Mouse (Mus musculus) embryonic facial prominence, embryonic 11.5 days (tissue): ENCODE measurements around the gene Gba. TPM values are rescaled to one million over a fixed set of nuclear protein-coding genes. Genes with fewer than 3 reads are reported as not detected.
"Not testable (repeated sequence)": the region's sequence is repeated elsewhere in the genome, so short reads cannot be mapped to it uniquely, and the experiment has no call there.

Source experiments
- ATAC-seq: fragments of 200-750 bp; cut with Nextera tagmentation; replicated peaks from 2 replicates; pipeline ENCODE4 v1.8.0; 2017; ENCODE audit warnings: low read depth; ENCODE audit not compliant: insufficient number of reproducible peaks, low FRiP score, low TSS enrichment
- DNase-seq: peaks from one replicate; pipeline ENCODE4 v3.0.0-alpha.2; 2015; ENCODE audit warnings: low spot score
- H3K27ac ChIP-seq: fragments of 300-500 bp; sonication (generic); replicated peaks from 2 replicates; pipeline ENCODE4 v1.5.1; 2014; ENCODE audit warnings: mild to moderate bottlenecking, low read depth, low read length, control low read depth
- H3K27me3 ChIP-seq: fragments of 300-500 bp; sonication (generic); 2 replicates; pipeline ENCODE4 v1.6.1; 2014; ENCODE audit warnings: mild to moderate bottlenecking, low read length, moderate library complexity, mixed read lengths; ENCODE audit not compliant: control insufficient read depth, insufficient read depth
- H3K36me3 ChIP-seq: fragments of 300-500 bp; sonication (generic); replicated peaks from 2 replicates; pipeline ENCODE4 v1.6.1; 2014; ENCODE audit warnings: low read depth, mild to moderate bottlenecking, low read length, moderate library complexity, mixed read lengths; ENCODE audit not compliant: control insufficient read depth, insufficient read depth
- H3K4me1 ChIP-seq: fragments of 300-500 bp; sonication (generic); 2 replicates; pipeline ENCODE4 v1.6.1; 2014; ENCODE audit warnings: low read length, mixed read lengths; ENCODE audit not compliant: control insufficient read depth, insufficient read depth
- H3K4me2 ChIP-seq: fragments of 300-500 bp; sonication (generic); 2 replicates; pipeline ENCODE4 v1.6.1; 2014; ENCODE audit warnings: low read depth, mild to moderate bottlenecking, control low read depth, low read length, moderate library complexity
- H3K4me3 ChIP-seq: fragments of 300-500 bp; sonication (generic); 2 replicates; pipeline ENCODE4 v1.5.1; 2014; ENCODE audit warnings: low read depth, low read length, control low read depth
- H3K9ac ChIP-seq: fragments of 300-500 bp; sonication (generic); replicated peaks from 2 replicates; pipeline ENCODE4 v1.6.1; 2014; ENCODE audit warnings: mild to moderate bottlenecking, control low read depth, low read length
- H3K9me3 ChIP-seq: fragments of 300-500 bp; sonication (generic); replicated peaks from 2 replicates; pipeline ENCODE4 v1.6.1; 2016; ENCODE audit warnings: mild to moderate bottlenecking, low read length, inconsistent platforms, mixed read lengths; ENCODE audit not compliant: control insufficient read depth
- WGBS: fragments of 180-500 bp; shearing (Covaris S2); extraction: QIAGEN DNeasy Blood & Tissue Kit; methylation state at CpG from one replicate; pipeline ENCODE4 v1.1.7; 2014; 5-methylcytosine and 5-hydroxymethylcytosine counted together
- polyA plus RNA-seq: library from polyadenylated mRNA; unstranded; fragments of >200 nt; fragmentation: Nextera tagmentation; extraction: Ambion mirVana; gene quantifications from 2 replicates; pipeline ENCODE4 v1.2.1, GENCODE M21; 2014

Gba gene
- polyA plus RNA-seq, 1 experiment from 2014 or later, result 34.6 TPM

- H3K9me3 ChIP-seq, result no peaks in the 10 kb centered on the region
- H3K27me3 ChIP-seq, result no peaks in the 10 kb centered on the region
- H3K9ac ChIP-seq, result no peak overlapping the region
- DNase-seq, result no peak
- H3K4me3 ChIP-seq, result no peak overlapping the region
- WGBS, result 81% methylated on average over 7 of the region's 7 CpGs
- H3K4me1 ChIP-seq, result peaks cover 3% of the 10 kb centered on the region; the same call in 1 of the 2 replicates
- peaks cover 6% of the 10 kb centered on the region for H3K36me3 ChIP-seq
- H3K27ac ChIP-seq, result no peak overlapping the region
- H3K4me2 ChIP-seq, result no peak overlapping the region
- ATAC-seq, result no peak
Observed at GRCm38 (mm10) chr3:89210731-89211130, 8.0 kb downstream of the Gba start.

- Histone ChIP-seq H3K9ac (peak overlapping the region; percentile 71), H3K4me3 (peak overlapping the region; percentile 70), H3K36me3 (no peaks in the 10 kb centered on the region), H3K27me3 (no peaks in the 10 kb centered on the region), H3K27ac (peak overlapping the region; percentile 85), H3K9me3 (no peaks in the 10 kb centered on the region), H3K4me1 (peaks cover 3% of the 10 kb centered on the region), H3K4me2 (peak overlapping the region; percentile 58)
- DNase-seq, result peak; percentile 98
- under 1% methylated on average over 67 of the region's 69 CpGs for WGBS
- peak; percentile 85 for ATAC-seq
Observed at GRCm38 (mm10) chr3:89213803-89214530, 11.2 kb downstream of the Gba start.

GRCm38 (mm10) chr3:89214681-89215411 lies 12.1 kb downstream of the Gba start, which contains the start of gene Thbs3:
Gene Thbs3 (plus strand): TSS chr3:89215180.
- Histone ChIP-seq H3K9me3 (no peaks in the 10 kb centered on the region), H3K27ac (peak within 1 kb of the TSS; percentile 85), H3K27me3 (no peaks in the 10 kb centered on the region), H3K36me3 (no peaks in the 10 kb centered on the region; the same call in 1 of the 2 replicates), H3K4me3 (peak within 1 kb of the TSS; percentile 70), H3K4me1 (peaks cover 3% of the 10 kb centered on the region), H3K9ac (peak within 1 kb of the TSS; percentile 71), H3K4me2 (peak within 1 kb of the TSS; percentile 58)
- under 1% methylated on average over 14 of the region's 19 CpGs for WGBS
- ATAC-seq (no peak), DNase-seq (peak; percentile 71)

GRCm38 (mm10) chr3:89215853-89216252 lies 13.1 kb downstream of the Gba start:
- Histone ChIP-seq H3K4me3 (peak overlapping the region; percentile 70), H3K9me3 (no peaks in the 10 kb centered on the region), H3K27me3 (no peaks in the 10 kb centered on the region), H3K4me2 (peak overlapping the region; percentile 58), H3K36me3 (no peaks in the 10 kb centered on the region; the same call in 1 of the 2 replicates), H3K9ac (peak overlapping the region; percentile 71), H3K27ac (peak overlapping the region; percentile 85; the same call in 1 of the 2 replicates), H3K4me1 (peaks cover 3% of the 10 kb centered on the region)
- peak; percentile 8 for ATAC-seq
- peak; percentile 96 for DNase-seq
- WGBS, result 0% methylated on average over 6 of the region's 6 CpGs

GRCm38 (mm10) chr3:89216407-89216806 lies 13.7 kb downstream of the Gba start:
- H3K9me3 ChIP-seq, H3K27me3 ChIP-seq, H3K4me3 ChIP-seq, DNase-seq, H3K36me3 ChIP-seq, H3K4me2 ChIP-seq, H3K9ac ChIP-seq, H3K27ac ChIP-seq, H3K4me1 ChIP-seq, ATAC-seq: not testable (repeated sequence)
- 71% methylated on average over 7 of the region's 7 CpGs for WGBS

GRCm38 (mm10) chr3:89218271-89218670 lies 15.5 kb downstream of the Gba start:
- DNase-seq (no peak), ATAC-seq (no peak)
- Histone ChIP-seq H3K9me3 (no peaks in the 10 kb centered on the region), H3K4me1 (peaks cover 3% of the 10 kb centered on the region), H3K9ac (no peak overlapping the region), H3K4me3 (no peak overlapping the region), H3K27me3 (no peaks in the 10 kb centered on the region), H3K27ac (no peak overlapping the region), H3K36me3 (no peaks in the 10 kb centered on the region; the same call in 1 of the 2 replicates), H3K4me2 (no peak overlapping the region)
- WGBS, result 86% methylated on average over 1 of the region's 1 CpGs

- Histone ChIP-seq H3K27ac (no peak overlapping the region), H3K27me3 (no peaks in the 10 kb centered on the region), H3K4me3 (no peak overlapping the region), H3K4me1 (peaks cover 3% of the 10 kb centered on the region), H3K9ac (no peak overlapping the region), H3K9me3 (no peaks in the 10 kb centered on the region), H3K4me2 (no peak overlapping the region), H3K36me3 (no peaks in the 10 kb centered on the region; the same call in 1 of the 2 replicates)
- 44% methylated on average over 8 of the region's 8 CpGs for WGBS
- no peak for DNase-seq
- ATAC-seq, result no peak
Observed at GRCm38 (mm10) chr3:89219546-89219945, 16.8 kb downstream of the Gba start.

GRCm38 (mm10) chr3:89221167-89221566 lies 18.4 kb downstream of the Gba start:
- H3K27ac ChIP-seq, result no peak overlapping the region

More at GRCm38 (mm10) chr3:89221167-89221566, 18.4 kb downstream of the Gba start:
- no peaks in the 10 kb centered on the region; the same call in 1 of the 2 replicates for H3K36me3 ChIP-seq
- H3K4me2 ChIP-seq, result no peak overlapping the region
- H3K4me1 ChIP-seq, result no peaks in the 10 kb centered on the region; the same call in 1 of the 2 replicates
- ATAC-seq (no peak), DNase-seq (no peak)
- H3K9ac ChIP-seq, result no peak overlapping the region
- H3K4me3 ChIP-seq, result no peak overlapping the region
- H3K9me3 ChIP-seq, result no peaks in the 10 kb centered on the region
- 65% methylated on average over 5 of the region's 5 CpGs for WGBS
- H3K27me3 ChIP-seq, result no peaks in the 10 kb centered on the region
